Mouse (Mus musculus): ENCODE measurements around the gene Gatm.

The Gatm gene

GRCm38 (mm10) chr2:122608820-122609219 lies 2.3 kb downstream of the Gatm start:
- no peak for DNase-seq

DNA sequence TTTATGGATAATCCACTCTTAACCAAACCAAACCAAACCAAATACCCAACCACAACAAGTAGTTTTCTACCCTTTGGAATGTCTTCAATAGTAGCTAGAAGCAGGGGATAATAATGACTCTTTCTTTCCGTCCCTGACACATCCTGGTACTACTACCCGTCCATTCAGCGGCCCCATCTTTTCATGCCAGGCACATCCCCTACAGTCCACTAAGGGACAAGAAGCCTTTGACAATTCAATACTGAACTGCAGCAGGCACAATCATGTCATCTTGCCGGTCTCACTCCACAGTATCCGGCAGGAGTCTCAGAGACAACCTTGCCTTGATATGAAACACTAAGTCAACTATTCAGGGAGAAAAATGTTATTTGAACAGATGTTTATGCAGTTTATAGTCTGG lies 5.3 kb downstream of the Gatm start:
- DNase-seq, result peak in 1 of 2 experiments; percentile 9

DNA sequence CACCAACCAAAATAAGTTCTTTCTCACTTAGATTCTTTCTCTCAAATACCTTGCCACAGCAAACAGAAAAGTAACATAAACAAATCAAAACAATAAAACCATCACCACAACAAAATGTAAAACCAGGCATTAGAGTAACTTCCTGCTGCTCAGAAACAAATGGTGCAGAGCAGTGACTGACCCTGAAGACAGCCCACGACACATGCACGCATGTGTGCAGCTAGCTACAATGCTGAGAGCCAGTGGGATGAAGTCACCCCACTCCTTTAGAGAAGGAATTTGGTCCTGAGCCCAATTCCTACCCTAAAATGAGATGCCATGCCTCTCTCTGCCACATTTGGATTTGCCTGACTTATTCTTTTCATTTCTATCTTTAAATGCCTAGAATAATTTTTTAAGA lies 9.7 kb downstream of the Gatm start:
- DNase-seq, result no peak

DNA sequence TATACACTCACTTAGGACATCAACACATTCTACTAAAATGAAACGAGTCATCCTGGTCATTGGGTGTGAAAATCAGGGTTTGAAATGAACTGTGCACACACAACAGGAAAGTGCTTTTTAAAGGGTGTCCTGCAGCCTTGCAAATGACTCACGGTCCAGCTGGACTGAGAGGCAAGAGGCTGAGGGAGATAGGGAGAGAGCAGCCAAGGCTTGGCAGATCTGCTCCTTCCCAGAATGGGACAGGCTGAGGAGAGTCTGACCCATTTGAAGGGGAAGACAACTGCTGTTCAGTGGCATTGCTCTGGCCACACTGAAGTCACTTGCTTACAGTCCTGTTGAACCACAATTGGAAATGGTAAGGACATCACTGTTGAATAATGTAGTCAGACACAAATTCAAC lies 11.4 kb downstream of the Gatm start:
- peak; percentile 64 to 81 for DNase-seq

DNA sequence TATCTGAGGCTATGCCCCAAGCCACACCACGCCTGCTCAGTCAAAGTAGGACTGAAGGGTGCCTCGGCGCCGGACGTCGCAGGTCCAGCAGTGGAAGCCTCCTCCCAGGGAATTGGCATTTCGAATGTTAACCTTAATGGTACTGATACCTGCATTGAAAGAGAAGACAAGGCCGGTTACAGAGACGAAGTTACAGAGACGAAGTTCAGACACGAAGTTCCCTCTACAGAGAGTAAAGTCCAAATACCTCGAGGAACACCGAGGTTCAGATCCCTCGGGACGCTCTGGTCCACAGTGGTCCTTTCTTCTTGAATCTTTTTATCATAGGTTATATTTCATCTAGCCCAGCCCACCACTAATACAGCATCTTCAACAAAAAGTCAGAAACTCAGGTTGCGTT lies 15.6 kb downstream of the Gatm start:
- no peak for DNase-seq

- no peak for DNase-seq
These were observed 19.9 kb downstream of the Gatm start for GRCm38 (mm10) chr2:122591213-122591612.

- no peak for DNase-seq
These were observed 20.8 kb downstream of the Gatm start for GRCm38 (mm10) chr2:122590351-122590750.

DNA sequence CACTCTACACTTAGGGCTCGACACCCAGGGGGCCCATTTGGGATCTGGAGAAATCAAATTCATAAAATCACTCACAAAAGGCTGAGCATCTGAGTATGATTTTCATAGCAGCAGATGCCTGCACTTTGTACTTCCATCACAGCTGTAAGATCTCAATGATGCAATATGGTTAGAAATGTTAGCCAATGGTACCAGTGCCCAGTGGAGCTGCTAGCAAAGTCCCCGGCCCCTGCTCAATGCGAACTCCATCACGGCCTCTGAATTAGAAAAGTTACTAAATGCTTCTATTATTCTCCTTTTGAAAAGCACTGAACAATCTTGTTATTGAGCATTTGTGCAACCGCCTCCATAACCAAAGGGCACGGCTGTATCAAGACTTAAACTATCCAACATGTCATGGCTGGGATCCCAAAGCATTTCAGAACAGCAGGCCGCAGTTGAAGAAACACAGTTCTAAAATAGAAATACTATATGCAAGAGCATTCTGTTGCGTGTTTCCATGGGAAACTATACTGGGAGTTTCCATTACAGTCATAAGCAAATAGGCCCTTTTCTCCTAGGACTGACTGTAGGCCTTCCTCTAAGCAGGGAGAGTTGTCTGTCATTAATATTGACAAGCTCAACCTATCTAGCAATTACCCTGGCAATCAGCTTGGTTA lies 23.1 kb downstream of the Gatm start:
- no peak for DNase-seq

- DNase-seq, result no peak
These were observed 24.8 kb downstream of the Gatm start for GRCm38 (mm10) chr2:122586258-122586657.

DNA sequence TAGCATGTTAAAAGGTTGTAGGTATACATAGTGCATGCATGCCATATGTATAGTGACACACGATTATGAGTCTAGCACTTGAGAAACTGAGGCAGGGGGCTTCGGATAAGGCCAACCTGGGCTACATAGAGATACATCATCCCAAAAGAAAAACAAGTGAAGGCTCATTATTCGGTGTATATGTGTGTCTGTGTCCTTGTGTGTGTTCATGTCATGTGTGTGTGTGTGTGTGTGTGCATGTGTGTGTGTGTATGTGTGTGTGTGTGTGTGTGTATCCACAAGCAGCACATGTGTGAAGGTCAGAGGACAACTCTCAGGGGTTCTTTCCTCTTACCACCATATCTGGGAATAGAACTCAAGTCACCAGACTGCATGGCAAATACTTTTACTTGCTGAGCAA lies 28.8 kb downstream of the Gatm start:
- DNase-seq, result no peak

- DNase-seq, result no peak
These were observed 29.6 kb downstream of the Gatm start for GRCm38 (mm10) chr2:122581361-122582017.

DNA sequence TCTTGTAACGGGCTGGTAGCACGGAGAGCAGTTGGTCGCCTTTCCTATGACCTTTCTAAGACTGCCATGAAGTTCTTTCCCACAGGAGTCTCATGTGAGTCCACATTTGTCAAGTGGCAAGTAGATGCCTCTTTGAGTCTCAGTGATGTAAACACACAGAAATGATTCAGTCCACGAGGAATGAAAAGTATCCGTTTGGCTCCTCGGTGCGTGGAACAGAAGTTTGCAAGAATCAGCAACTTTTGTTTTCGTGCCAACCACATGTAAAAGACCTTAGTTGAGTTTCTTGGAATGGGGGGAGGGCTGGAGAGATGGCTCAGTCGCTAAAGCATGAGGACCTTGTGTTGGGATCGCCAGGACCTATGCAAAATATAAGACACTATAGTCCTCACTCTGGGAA lies 30.7 kb downstream of the Gatm start:
- DNase-seq, result no peak

- no peak for DNase-seq
These were observed 33.8 kb downstream of the Gatm start for GRCm38 (mm10) chr2:122577316-122577715.

DNA sequence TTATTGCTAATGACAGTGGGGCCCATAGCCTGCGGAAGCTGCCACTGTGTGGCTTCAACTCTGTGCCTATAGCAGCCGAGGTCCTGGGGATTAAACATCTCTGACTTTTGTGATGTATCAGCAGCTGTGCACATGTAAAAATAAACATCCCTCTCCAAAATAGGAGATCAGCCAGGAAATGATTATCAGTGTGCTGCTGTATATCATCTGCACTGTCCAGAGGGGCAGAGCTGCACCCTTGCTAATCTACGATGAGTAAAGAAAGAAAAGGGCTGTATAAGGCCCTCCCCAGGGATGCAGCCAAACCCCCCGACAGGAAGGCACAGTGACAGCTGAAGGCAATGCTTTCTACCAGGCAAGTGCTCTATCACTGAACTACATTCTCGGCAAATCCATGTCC lies 34.8 kb downstream of the Gatm start:
- no peak for DNase-seq

GRCm38 (mm10) chr2:122575470-122575869 lies 35.6 kb downstream of the Gatm start:
- DNase-seq, result peak; percentile 17 to 26

- DNase-seq, result no peak
These were observed 38.7 kb downstream of the Gatm start for GRCm38 (mm10) chr2:122572438-122572837.

GRCm38 (mm10) chr2:122571326-122571725 lies 39.8 kb downstream of the Gatm start:
- peak in 1 of 2 experiments; percentile 14 for DNase-seq

DNA sequence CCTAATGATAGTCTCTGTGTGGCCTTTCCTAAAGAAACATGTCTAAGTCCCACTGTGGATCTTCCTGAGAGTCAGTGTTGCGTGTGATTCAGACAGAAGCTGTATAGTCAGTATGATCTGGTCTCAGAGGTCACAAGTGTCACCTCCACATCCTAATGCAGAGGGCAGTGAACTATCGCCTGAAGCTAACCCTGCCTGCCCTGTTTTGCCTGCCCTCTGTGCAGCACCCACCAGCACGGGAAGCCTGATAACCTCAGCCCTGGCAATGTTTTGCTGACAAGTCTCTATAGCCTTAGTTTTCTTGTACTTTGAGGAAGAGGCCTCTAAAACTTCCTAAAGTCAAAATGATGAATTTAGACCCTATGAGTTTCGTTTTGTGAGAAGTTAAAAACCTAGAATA lies 40.7 kb downstream of the Gatm start:
- no peak for DNase-seq

DNA sequence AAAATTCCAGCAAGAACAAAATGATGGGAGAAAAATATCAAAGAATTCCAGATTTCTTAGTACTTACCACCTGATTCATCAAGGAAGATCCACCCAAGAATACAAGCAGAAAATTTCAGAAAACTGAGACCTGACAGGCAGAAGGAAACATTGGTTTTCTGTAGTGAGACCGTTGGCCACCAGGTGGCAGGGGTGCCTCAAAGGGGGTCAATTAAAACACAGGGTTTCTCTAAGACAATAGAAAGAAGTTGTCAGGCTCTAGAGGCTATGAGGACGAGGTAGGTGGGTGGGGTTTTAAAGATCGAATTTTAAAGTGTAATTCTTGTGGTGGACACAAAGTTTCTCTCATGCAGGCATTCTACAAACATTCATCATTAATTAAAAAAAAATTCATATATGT lies 41.7 kb downstream of the Gatm start:
- peak; percentile 54 to 61 for DNase-seq

- DNase-seq, result no peak
These were observed 48.9 kb downstream of the Gatm start for GRCm38 (mm10) chr2:122562251-122562650.

DNA sequence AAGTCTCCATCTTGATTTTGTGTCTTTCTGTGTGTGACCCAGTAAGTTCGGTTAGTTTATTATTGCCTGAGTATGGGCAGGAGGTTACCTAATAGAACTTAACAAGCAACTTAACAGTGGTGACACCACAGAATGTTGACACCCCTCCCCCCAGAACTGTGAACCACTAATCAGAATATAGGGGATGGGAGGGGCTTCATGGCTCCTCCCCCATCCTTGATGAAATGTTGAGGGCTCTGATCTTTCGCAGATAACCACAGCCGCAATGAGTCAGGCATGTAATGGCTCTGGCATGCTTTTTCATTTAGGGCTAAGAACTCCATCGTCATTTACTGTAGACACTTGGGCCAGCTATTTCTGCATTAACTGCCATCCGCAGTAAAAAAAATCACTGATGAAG lies 49.9 kb downstream of the Gatm start:
- DNase-seq, result no peak

DNA sequence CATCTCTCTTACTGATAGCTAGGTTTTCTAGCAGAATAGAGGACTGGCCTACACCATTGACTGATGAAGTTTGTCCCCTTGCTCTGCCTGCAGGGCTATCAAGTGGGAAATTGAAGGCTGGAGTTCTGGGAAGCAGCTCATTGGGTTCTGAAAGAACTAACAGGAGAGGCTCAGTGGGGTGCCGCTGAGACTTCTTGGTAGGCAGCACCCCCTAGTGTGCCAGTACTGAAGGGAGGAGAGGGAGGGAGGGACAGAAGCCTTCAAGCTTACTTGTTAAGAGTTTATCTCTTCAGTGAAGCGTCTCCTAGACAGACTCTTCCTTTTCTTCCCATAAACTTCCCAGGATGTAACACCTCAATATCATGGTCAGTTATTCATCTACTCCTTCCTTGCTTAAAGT lies 52.8 kb downstream of the Gatm start:
- peak in 1 of 2 experiments; percentile 13 for DNase-seq

All from cerebellum, adult 18-20 months (tissue).